Mouse (Mus musculus) embryo, embryonic 11 days (tissue): ENCODE data around the gene Sptb.

Source experiments
- DNase-seq: peaks from one replicate; pipeline ENCODE4 v3.0.0-alpha.2; 2015

The Sptb gene

GRCm38 (mm10) chr12:76572261-76573251, 137.8 kb downstream of the Sptb start:
- no peak for DNase-seq

- DNase-seq: peak; percentile 27
These were observed 139.1 kb downstream of the Sptb start for GRCm38 (mm10) chr12:76571266-76571665.

GRCm38 (mm10) chr12:76570221-76570940, 140.0 kb downstream of the Sptb start:
- no peak for DNase-seq

- DNase-seq: no peak
These were observed 144.1 kb downstream of the Sptb start for GRCm38 (mm10) chr12:76566284-76566683.

- DNase-seq: no peak
These were observed 148.2 kb downstream of the Sptb start for GRCm38 (mm10) chr12:76562196-76562595.

- no peak for DNase-seq
These were observed 152.1 kb downstream of the Sptb start for GRCm38 (mm10) chr12:76558206-76558605.

- no peak for DNase-seq
These were observed 153.5 kb downstream of the Sptb start for GRCm38 (mm10) chr12:76556745-76557389.

- DNase-seq: no peak
These were observed 154.2 kb downstream of the Sptb start for GRCm38 (mm10) chr12:76556187-76556586.

- DNase-seq: no peak
These were observed 155.4 kb downstream of the Sptb start for GRCm38 (mm10) chr12:76554871-76555386.

- DNase-seq: no peak
These were observed 156.0 kb downstream of the Sptb start for GRCm38 (mm10) chr12:76554392-76554791.

GRCm38 (mm10) chr12:76553917-76554316, 156.4 kb downstream of the Sptb start:
- DNase-seq: no peak

- no peak for DNase-seq
These were observed 157.4 kb downstream of the Sptb start for GRCm38 (mm10) chr12:76552958-76553357.

GRCm38 (mm10) chr12:76552321-76552720, 158.0 kb downstream of the Sptb start:
- DNase-seq: no peak

GRCm38 (mm10) chr12:76549203-76549602, 161.1 kb downstream of the Sptb start:
- DNase-seq: no peak

GRCm38 (mm10) chr12:76548082-76548423, 162.3 kb downstream of the Sptb start:
- no peak for DNase-seq

GRCm38 (mm10) chr12:76547409-76548081, 162.8 kb downstream of the Sptb start:
- peak; percentile 49 for DNase-seq

- DNase-seq: peak; percentile 47
These were observed 163.7 kb downstream of the Sptb start for GRCm38 (mm10) chr12:76546383-76547276.

GRCm38 (mm10) chr12:76545786-76546370, 164.5 kb downstream of the Sptb start:
- DNase-seq: no peak

- no peak for DNase-seq
These were observed 168.5 kb downstream of the Sptb start for GRCm38 (mm10) chr12:76541879-76542278.

- no peak for DNase-seq
These were observed 168.9 kb downstream of the Sptb start for GRCm38 (mm10) chr12:76541475-76541874.

- no peak for DNase-seq
These were observed 169.6 kb downstream of the Sptb start for GRCm38 (mm10) chr12:76540701-76541221.
